Mouse (Mus musculus) MEL (cell line): ENCODE measurements at regions not wholly inside any gene's neighbourhood (a gene's known extent, or its start where the extent isn't known, plus 50 kb on each side); places are given as distances from the start of the nearest gene placed in this dataset.

Source experiments
- BHLHE40 ChIP-seq: IDR thresholded peaks from 2 replicates; pipeline ENCODE4 v1.6.1; 2012; ENCODE audit warnings: low read depth, mild to moderate bottlenecking, inconsistent platforms, low read length, improper control_type of control experiment, borderline replicate concordance
- CTCF ChIP-seq, 3 experiments: IDR thresholded peaks in 2 of 3; conservative IDR thresholded peaks in 1 of 3; 2 replicates each; pipeline ENCODE4 v1.5.1; 2011 to 2012; ENCODE audit warnings: low read length in 3 of 3, low read depth in 2 of 3, mild to moderate bottlenecking in 2 of 3, improper control_type of control experiment in 1 of 3, inconsistent platforms in 1 of 3, mixed read lengths in 1 of 3, moderate library complexity in 1 of 3; ENCODE audit not compliant: control insufficient read depth in 1 of 3, insufficient read depth in 1 of 3, poor library complexity in 1 of 3, severe bottlenecking in 1 of 3
- ELF1 ChIP-seq: IDR thresholded peaks from 2 replicates; pipeline ENCODE4 v1.6.1; 2014; ENCODE audit warnings: low read depth, mild to moderate bottlenecking, inconsistent platforms, low read length, improper control_type of control experiment, moderate library complexity
- EP300 ChIP-seq, 2 experiments: IDR thresholded peaks; 2 replicates each; pipeline ENCODE4 v1.6.1; 2011; ENCODE audit warnings: improper control_type of control experiment in 2 of 2, low read length in 2 of 2, low read depth in 1 of 2, mild to moderate bottlenecking in 1 of 2
- MAX ChIP-seq: IDR thresholded peaks from 2 replicates; pipeline ENCODE4 v1.6.1; 2011; ENCODE audit warnings: low read length, improper control_type of control experiment
- MEF2A ChIP-seq: IDR thresholded peaks from 2 replicates; pipeline ENCODE4 v1.6.1; 2014; ENCODE audit warnings: low read depth, mild to moderate bottlenecking, inconsistent platforms, low read length, improper control_type of control experiment; ENCODE audit not compliant: poor library complexity, insufficient replicate concordance, severe bottlenecking; ENCODE audit errors: extremely low read depth
- NRF1 ChIP-seq: IDR thresholded peaks from 2 replicates; pipeline ENCODE4 v1.6.1; 2014; ENCODE audit warnings: low read depth, mild to moderate bottlenecking, inconsistent platforms, low read length, improper control_type of control experiment, moderate library complexity; ENCODE audit not compliant: poor library complexity, insufficient read depth, severe bottlenecking
- POLR2A ChIP-seq, 2 experiments: IDR thresholded peaks; 2 replicates each; pipeline ENCODE4 v1.6.1; 2011 to 2012; ENCODE audit warnings: low read length in 2 of 2, mild to moderate bottlenecking in 2 of 2, control low read depth in 1 of 2, improper control_type of control experiment in 1 of 2, low read depth in 1 of 2, moderate library complexity in 1 of 2; ENCODE audit not compliant: control insufficient read depth in 1 of 2, insufficient read depth in 1 of 2, poor library complexity in 1 of 2
- POLR2AphosphoS2 ChIP-seq: IDR thresholded peaks from 2 replicates; pipeline ENCODE4 v1.6.1; 2011; ENCODE audit warnings: low read length, improper control_type of control experiment
- USF1 ChIP-seq: IDR thresholded peaks from 2 replicates; pipeline ENCODE4 v1.6.1; 2014; ENCODE audit warnings: low read depth, mild to moderate bottlenecking, inconsistent platforms, low read length, improper control_type of control experiment, moderate library complexity
- ZC3H11A ChIP-seq: IDR thresholded peaks from 2 replicates; pipeline ENCODE4 v1.6.1; 2012; ENCODE audit warnings: low read depth, mild to moderate bottlenecking, inconsistent platforms, low read length, improper control_type of control experiment

DNA sequence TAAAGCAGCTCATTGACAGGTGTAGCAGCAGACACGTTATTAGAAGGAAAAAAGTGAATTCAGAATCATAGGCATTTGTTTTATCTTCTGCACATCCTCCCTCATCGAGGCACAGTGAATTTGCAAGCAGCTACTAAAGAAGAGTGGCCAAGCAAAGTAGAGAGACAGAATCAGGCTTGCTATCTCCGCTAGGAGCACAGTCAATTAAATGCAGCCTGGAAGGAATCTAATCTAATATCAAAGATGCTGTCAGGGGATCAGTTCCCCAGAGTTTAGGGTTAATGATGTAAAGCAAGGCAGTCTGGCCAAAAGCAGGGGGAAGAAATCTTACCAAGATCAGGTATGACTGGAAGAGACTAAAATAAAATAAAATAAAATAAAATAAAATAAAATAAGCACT, 270.7 kb downstream of the Mat2b start:
- TF ChIP-seq EP300 (IDR thresholded peaks at IDR 0.05; ENCODE audit: low read depth in 1 of 2, low read length in 2 of 2) (no peak), BHLHE40 (no peak), ELF1 (no peak), CTCF (IDR thresholded peaks at IDR 0.05 in 2 of 3, conservative IDR thresholded peaks at IDR 0.05 in 1 of 3; ENCODE audit: control insufficient read depth in 1 of 3, insufficient read depth in 1 of 3, low read depth in 2 of 3, low read length in 3 of 3, poor library complexity in 1 of 3, severe bottlenecking in 1 of 3) (no peak), POLR2AphosphoS2 (no peak), NRF1 (no peak), POLR2A (IDR thresholded peaks at IDR 0.05; ENCODE audit: control insufficient read depth in 1 of 2, insufficient read depth in 1 of 2, low read depth in 1 of 2, low read length in 2 of 2, poor library complexity in 1 of 2) (no peak), ZC3H11A (no peak), MAX (no peak), MEF2A (no peak), USF1 (no peak)
